Comparison of ENCODE assay signal across 27 mouse cellular contexts in genomic region chr7:116301144-116301543, GRCm38 (mm10). TPM values are rescaled to one million over a fixed set of nuclear protein-coding genes. Genes with fewer than 3 reads are reported as not detected.
A peak's percentile ranks its signal among the peaks of the same experiment; 100 is the strongest.
DNase-seq lines count a peak whose midpoint lies in the region; TF ChIP-seq lines count a peak whose summit lies in the region.
"Had no signal": no experiment of that assay in that cellular context is flagged by ENCODE, and none has a peak within 500 bp of the region (broad histone marks: within the 10 kb centered on the region; RNA-seq: fewer than 3 reads in every experiment).

No protein-coding gene starts in this region.

- no peak for TF ChIP-seq CTCF in E14TG2a.4 (conservative IDR thresholded peaks at IDR 0.05; ENCODE audit: low read length)
- TF ChIP-seq CTCF in small intestine, adult 2 months (IDR thresholded peaks at IDR 0.05; ENCODE audit: extremely low read depth, insufficient read length, insufficient replicate concordance, low read depth, low read length) = no peak

- H3K36me3 ChIP-seq in E14TG2a.4 (ENCODE audit: insufficient read depth, low read length) = peaks cover 29% of the 10 kb centered on the region
- peaks cover 2% of the 10 kb centered on the region; the same call in 1 of the 2 replicates for H3K36me3 ChIP-seq in small intestine, adult 2 months (ENCODE audit: control insufficient read depth, insufficient read depth, low read length)
- H3K36me3 ChIP-seq: embryonic facial prominence, embryonic 13.5 days; hindbrain, embryonic 13.5 days; limb, embryonic 10.5 days; limb, embryonic 15.5 days; liver, embryonic 15.5 days; midbrain, embryonic 15.5 days; neural tube, embryonic 15.5 days had no signal

- peak; percentile 15 for DNase-seq in 416B (ENCODE audit: low read depth)
- DNase-seq in ZHBTc4 (ENCODE audit: low read depth, low spot score) = peak; percentile 83
- DNase-seq in layer of hippocampus, adult 11-12 months (ENCODE audit: low spot score) = no peak
- no peak for DNase-seq in right cerebral cortex, postnatal 10 days (ENCODE audit: low spot score in 2 of 2)
- DNase-seq: adrenal gland, postnatal 10 days; cerebellum, adult 11 months; cerebellum, adult 9-10 months; cerebellum, postnatal 36 days; embryo, embryonic 11 days; heart, postnatal 4 days; kidney, adult 18-20 months; kidney, postnatal 4 days; layer of hippocampus, adult 9-11 months; lung, embryonic 14.5 days; lung, postnatal 14 days; right cerebral cortex, adult 18-20 months; right cerebral cortex, postnatal 4 days; thymus, postnatal 4 days had no signal

- H3K27ac ChIP-seq in small intestine, adult 2 months (ENCODE audit: insufficient read depth, low read depth, low read length) = peak overlapping the region; percentile 89
- H3K27ac ChIP-seq: embryonic facial prominence, embryonic 13.5 days; hindbrain, embryonic 13.5 days; limb, embryonic 10.5 days; limb, embryonic 15.5 days; liver, embryonic 15.5 days; midbrain, embryonic 15.5 days; neural tube, embryonic 15.5 days had no signal

- no peak for TF ChIP-seq POLR2A in small intestine, adult 2 months (IDR thresholded peaks at IDR 0.05; ENCODE audit: low read depth, low read length)

- no peaks in the 10 kb centered on the region for H3K9me3 ChIP-seq in E14TG2a.4 (ENCODE audit: low read length)
- H3K9me3 ChIP-seq: embryonic facial prominence, embryonic 13.5 days; hindbrain, embryonic 13.5 days; limb, embryonic 10.5 days; limb, embryonic 15.5 days; liver, embryonic 15.5 days; midbrain, embryonic 15.5 days; neural tube, embryonic 15.5 days had no signal

- H3K4me1 ChIP-seq in E14TG2a.4 (replicated peaks; ENCODE audit: low read depth, low read length) = peaks cover 78% of the 10 kb centered on the region
- H3K4me1 ChIP-seq in small intestine, adult 2 months (ENCODE audit: control insufficient read depth, insufficient read depth, insufficient read length, low read length) = peaks cover 32% of the 10 kb centered on the region; the same call in 1 of the 2 replicates
- H3K4me1 ChIP-seq: limb, embryonic 15.5 days; midbrain, embryonic 15.5 days; neural tube, embryonic 15.5 days had no signal

- no peaks in the 10 kb centered on the region for H3K27me3 ChIP-seq in E14TG2a.4 (ENCODE audit: insufficient read depth, low read length)
- no peaks in the 10 kb centered on the region for H3K27me3 ChIP-seq in small intestine, adult 2 months (ENCODE audit: control insufficient read depth, insufficient read depth, low read length)
- H3K27me3 ChIP-seq: limb, embryonic 15.5 days; midbrain, embryonic 15.5 days had no signal

- WGBS in small intestine, adult 2 months = 56% methylated on average over 4 of the region's 4 CpGs

- H3K4me3 ChIP-seq in E14TG2a.4 (replicated peaks; ENCODE audit: low read length) = peak overlapping the region; percentile 52
- H3K4me3 ChIP-seq in small intestine, adult 2 months (ENCODE audit: low read depth, low read length) = no peak overlapping the region
- H3K4me3 ChIP-seq: embryonic facial prominence, embryonic 13.5 days; hindbrain, embryonic 13.5 days; limb, embryonic 10.5 days; limb, embryonic 15.5 days; liver, embryonic 15.5 days; midbrain, embryonic 15.5 days; neural tube, embryonic 15.5 days had no signal

RNA-seq across cellular contexts. Expression of gene Plekha7, which starts 7.0 kb away (rescaled TPM):
- polyA plus RNA-seq in small intestine, adult 2 months (2012; rRNA removed) = 18.8 and 38.2 TPM in 2 replicates

RNA-seq across cellular contexts. Expression of gene Rps13, which starts 32.9 kb away (rescaled TPM):
- 15.1 and 40.2 TPM in 2 replicates for polyA plus RNA-seq in small intestine, adult 2 months (2012; rRNA removed)

Comparison
In these comparisons a context has a peak if more than half of its experiments do, and no peak if none do; other contexts are left out.
1. DNase-seq: peak in 416B (single experiment) and ZHBTc4 (single experiment); none in layer of hippocampus, adult 11-12 months (single experiment) and right cerebral cortex, postnatal 10 days (0 of 2).